Mouse (Mus musculus) urinary bladder, postnatal 4 days (tissue): ENCODE measurements around the gene Lce1c.
"Not testable (repeated sequence)": the region's sequence is repeated elsewhere in the genome, so short reads cannot be mapped to it uniquely, and the experiment has no call there.

ENCODE experiments used
- DNase-seq, 2 experiments: peaks; one replicate each; pipeline ENCODE4 v3.0.0; 2021 to 2022; ENCODE audit warnings: low spot score in 2 of 2

The Lce1c gene

DNA sequence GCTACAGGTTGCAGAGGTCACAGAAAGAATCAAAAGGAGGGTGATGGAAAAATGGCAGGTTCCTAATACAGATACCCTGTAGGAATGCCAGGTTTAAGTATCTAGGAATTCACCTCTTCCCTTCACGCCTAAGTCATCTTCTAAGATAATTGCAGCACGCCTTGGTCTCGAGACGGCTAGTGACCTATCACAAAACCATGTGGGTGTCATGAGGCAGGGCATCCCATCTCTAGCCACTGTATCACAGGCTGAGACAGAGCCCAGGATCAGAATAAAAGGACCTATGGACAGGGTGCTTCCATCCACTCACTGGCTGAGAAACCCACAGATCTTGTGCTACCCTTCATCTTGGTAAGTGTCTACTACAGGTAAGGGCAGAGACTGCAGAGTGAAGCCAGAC is at the start of gene Lce1c:
Lce1c (plus strand) TSS at position 301 of the 400 bp plus-strand sequence.
- no peak for DNase-seq

- DNase-seq: no peak
Observed at GRCm38 (mm10) chr3:92637745-92638652, 41.0 kb upstream of the Lce1c start.

DNA sequence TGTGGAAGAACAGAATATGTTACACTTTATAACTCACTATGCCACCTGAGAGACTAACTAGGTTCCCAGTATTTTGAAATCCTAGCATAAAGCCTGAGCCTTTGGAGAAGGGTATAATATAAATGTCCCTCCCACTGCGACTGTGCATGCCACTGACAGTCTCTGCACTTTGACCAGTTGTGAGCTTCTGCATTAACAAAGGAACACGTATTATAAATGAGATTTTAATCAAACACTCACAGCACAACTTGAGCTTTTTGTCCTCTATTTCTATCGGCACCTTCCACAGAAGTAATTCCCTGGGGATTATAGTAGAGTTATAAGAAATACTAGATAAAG is 40.4 kb upstream of the Lce1c start:
- no peak for DNase-seq

DNA sequence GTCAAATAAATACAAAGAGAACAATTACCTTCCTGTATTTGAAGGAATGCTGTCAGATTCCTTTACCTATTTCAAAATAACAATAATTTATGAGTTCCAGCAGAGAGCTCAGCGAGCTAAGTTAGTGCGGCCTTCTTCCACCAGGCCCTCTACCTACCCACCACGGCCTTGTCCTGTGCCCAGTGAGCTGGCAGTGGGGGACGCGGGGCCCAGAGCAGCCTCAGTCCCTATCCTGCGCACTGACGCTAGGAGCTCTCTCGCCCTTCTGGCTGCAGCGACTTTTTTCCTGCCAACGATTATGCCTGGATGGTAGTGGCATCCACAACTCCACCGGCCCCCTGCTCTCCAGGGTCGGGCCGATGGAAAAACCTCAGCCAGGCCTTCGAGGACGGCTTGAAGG is 39.2 kb upstream of the Lce1c start:
- DNase-seq: no peak

- no peak for DNase-seq
Observed at GRCm38 (mm10) chr3:92648207-92648606, 30.8 kb upstream of the Lce1c start, which contains the start of gene Lce1a1. TSS of gene Lce1a1 (minus strand) at chr3:92648307.

- no peak for DNase-seq
Observed at GRCm38 (mm10) chr3:92656826-92657225, 22.2 kb upstream of the Lce1c start, which contains the start of gene Lce1b. TSS of gene Lce1b (minus strand) at chr3:92656926.

DNA sequence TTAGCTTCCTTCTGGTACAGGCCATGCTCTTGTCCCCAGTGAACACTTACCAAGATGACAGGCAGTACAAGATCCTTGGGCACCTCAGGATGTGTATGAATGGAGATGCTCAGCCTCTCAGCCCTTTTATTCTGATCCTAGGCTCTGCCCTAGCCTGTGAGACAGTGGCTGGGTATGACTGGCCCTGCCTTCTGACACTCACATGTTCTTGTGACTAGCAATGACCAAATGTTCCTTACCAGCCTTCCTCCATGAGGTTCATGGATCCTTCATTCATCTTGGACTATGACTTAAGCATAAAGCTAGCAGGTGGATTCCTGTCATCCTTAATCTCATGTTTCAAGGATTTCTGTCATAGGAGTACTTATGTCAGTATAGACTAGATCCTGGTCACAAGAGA is 8.8 kb upstream of the Lce1c start, which contains the start of gene Lce1a2:
Lce1a2 (minus strand) TSS at position 101 of the 400 bp plus-strand sequence.
- no peak for DNase-seq

DNA sequence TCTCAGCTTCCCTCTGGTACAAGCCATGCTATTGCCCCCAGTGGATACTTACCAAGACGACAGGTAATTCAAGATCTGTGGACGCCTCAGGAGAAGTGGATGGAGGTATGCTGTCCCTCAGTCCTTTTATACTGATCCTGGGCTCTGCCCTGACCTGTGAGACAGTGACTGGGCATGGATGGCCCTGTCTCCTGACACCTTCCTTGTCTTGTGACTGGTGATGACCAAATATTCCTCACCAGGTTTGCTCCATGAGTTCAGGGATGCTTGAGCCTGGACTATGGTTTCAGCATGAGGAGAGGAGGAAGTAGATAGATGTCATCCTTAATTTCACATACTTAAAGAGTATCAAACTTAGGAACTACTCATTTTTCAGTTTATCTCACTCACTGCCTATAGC is 8.1 kb downstream of the Lce1c start, which contains the start of gene Lce1d:
Lce1d (minus strand) TSS at position 101 of the 400 bp plus-strand sequence.
- DNase-seq: no peak

DNA sequence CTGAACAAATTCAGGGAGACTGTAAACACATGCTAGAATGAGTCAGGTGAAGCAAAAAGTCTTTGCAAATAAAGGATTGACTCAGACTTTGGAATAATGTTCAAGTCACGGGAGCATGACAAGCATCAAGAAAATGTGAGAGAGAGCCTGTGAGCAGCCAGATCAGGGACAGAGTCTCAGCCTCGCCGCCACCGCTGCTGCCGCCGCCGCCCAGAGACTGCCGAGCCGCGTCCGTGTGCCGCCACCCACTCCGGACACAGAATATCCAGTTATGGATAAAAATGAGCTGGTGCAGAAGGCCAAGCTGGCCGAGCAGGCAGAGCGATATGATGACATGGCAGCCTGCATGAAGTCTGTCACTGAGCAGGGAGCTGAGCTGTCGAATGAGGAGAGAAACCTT is 10.1 kb downstream of the Lce1c start:
- not testable (repeated sequence) for DNase-seq

- no peak for DNase-seq
Observed at GRCm38 (mm10) chr3:92691688-92692087, 12.6 kb downstream of the Lce1c start.

- no peak for DNase-seq
Observed at GRCm38 (mm10) chr3:92694613-92695012, 15.6 kb downstream of the Lce1c start.

DNA sequence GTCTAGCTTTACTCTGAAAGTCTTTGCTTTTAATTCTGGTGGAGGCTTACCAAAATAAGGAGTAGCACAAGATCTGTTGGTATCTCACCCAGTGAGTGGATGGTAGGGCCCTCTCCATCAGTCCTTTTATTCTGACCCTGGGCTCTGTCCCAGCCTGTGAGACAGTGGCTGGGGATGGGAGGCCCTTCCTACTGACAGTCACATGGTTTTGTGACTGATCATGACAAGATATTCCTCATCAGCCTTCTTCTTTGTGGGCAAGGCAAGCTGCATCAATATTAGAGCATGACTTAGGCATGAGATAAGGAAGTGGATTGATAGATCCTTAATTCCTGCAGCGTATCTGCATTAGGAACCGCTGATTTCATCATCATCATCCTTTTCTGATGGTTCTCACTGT is 29.9 kb downstream of the Lce1c start, which contains the start of gene Lce1e:
Lce1e (minus strand) TSS at position 101 of the 400 bp plus-strand sequence.
- DNase-seq: no peak

DNA sequence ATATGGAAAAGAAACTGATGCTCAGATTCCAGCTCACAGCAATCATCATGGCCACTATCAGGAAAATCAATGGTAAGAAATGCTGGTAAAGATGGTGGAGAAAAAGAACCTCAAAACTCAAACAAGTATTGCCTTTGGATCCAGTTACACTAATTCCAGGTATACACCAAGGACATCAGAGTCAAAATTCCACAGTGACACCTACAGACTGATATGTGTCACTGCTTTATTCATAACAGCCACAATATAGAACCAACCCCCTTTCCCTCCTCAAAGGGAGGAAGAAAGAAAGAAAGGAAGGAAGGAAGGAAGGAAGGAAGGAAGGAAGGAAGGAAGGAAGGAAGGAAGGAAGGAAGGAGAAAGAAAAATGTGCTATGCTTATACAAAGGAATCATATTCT is 36.1 kb downstream of the Lce1c start:
- no peak for DNase-seq

GRCm38 (mm10) chr3:92720250-92720649 is 41.2 kb downstream of the Lce1c start, which contains the start of gene Lce1f:
TSS of gene Lce1f (minus strand) at chr3:92720350.
- no peak for DNase-seq

- DNase-seq: no peak
Observed at GRCm38 (mm10) chr3:92722631-92723030, 43.6 kb downstream of the Lce1c start.
